Mouse (Mus musculus) frontal cortex, adult (tissue): Measurements from ENCODE around the gene Rims3.

Experiments used
- ATAC-seq: cut with Nextera tagmentation; 2 replicates; pipeline ENCODE4 v1.9.2; 2017; ENCODE audit warnings: mild to moderate bottlenecking, moderate library complexity, mixed read lengths; ENCODE audit not compliant: low TSS enrichment

The Rims3 gene

GRCm38 (mm10) chr4:120849451-120849850, 5.2 kb upstream of the Rims3 start:
- ATAC-seq, result peak; percentile 32; the same call in 1 of the 2 replicates

DNA sequence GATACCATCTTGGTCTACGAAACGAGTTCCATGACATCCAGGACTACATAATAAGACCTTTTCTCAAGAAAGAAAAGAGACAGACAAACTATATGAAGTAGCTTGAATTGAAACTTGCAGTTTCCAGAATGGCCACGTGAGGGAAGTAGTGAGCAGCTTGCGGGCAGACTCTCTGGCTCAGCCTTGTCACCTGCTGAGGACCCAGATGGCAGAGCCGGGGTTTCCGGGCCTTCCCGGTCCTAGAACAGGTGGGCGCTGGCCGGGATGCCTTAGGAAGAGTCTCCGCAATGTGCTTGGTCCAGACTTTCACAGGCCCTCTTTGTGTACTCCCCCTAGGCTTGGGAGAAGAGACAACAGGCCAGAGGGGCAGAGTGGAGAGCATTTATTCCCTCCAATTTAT, 3.7 kb upstream of the Rims3 start:
- ATAC-seq, result 0 out of 2 replicates have a peak, but pooled peaks have one; percentile 27

DNA sequence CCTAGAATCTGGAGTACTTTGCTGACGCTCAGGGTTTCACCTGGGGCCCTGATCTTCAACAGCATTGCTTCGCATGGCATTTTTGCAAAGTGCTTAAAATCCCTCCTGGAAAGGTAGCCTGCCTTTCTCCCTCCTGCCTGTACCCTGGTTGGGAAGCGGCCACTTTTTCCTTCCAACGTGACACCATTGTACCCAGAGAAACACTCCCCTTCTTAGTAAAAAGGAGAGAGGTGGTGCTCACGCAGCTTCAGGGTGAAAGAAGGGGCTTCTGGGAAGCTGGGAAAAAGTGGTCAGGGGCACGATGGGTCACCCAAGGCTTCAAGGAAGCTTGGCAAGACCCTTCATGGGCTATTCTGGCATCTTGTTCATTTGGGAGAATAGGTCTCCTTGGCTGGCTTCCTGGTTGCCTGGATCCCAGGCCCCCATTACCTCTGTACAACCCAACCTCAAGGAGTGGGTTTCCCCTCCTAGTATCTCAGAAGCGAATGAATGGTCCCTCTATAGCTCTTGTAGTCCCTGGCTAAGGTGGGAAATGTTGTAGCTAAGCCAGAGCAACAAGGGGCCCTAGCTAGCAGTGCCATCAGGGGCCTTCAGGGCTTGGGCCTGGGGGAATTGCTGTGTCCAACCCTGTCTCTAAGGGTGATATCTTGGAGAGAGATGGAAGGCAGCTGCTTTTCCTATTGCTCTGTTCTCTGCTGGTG, 894 bp downstream of the Rims3 start:
- no peak for ATAC-seq

- no peak for ATAC-seq
These were observed 1.8 kb downstream of the Rims3 start for GRCm38 (mm10) chr4:120856376-120856775.

- peak; percentile 58 for ATAC-seq
These were observed 5.2 kb downstream of the Rims3 start for GRCm38 (mm10) chr4:120859865-120860264.

DNA sequence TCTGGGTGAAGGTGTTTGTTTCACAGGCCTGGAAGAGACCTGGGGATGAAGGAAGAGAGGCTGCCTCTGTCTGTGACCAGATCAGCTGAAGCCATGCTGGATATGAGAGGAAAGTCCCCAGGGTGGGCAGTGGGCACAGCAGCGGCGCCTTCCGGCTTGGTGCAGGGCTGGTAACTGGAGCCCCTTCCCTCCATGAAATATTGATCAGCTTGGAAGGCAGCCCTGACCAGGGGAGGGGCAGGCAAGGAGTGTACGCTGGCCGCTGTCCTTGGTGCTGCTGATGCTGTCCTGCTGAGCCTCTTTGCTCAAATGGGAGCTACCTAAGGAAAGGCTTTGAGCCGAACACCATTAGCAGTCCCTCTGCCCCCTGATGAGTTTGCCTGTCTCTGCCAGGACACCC, 11.6 kb downstream of the Rims3 start:
- no peak for ATAC-seq

DNA sequence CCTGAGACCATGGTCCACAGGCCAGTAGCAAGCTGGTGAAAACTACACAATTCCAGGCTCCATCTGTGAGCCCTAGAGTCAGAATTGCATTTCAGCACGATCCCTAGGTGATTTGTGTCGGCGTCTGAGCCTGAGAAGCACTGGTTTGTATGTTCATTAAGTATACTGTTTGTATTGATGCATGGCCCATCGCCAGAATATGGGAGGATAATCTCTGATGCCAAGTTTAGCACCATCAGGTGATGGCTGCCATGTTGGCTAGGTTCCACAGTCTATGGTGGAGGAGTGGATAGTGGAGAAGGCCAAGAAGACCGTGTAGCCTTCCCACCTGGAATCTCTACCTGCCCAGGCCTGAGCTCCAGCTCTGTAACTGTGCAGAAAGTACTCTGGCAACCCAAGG, 13.6 kb downstream of the Rims3 start:
- ATAC-seq, result no peak

GRCm38 (mm10) chr4:120868988-120869387, 14.4 kb downstream of the Rims3 start:
- ATAC-seq, result peak; percentile 51

DNA sequence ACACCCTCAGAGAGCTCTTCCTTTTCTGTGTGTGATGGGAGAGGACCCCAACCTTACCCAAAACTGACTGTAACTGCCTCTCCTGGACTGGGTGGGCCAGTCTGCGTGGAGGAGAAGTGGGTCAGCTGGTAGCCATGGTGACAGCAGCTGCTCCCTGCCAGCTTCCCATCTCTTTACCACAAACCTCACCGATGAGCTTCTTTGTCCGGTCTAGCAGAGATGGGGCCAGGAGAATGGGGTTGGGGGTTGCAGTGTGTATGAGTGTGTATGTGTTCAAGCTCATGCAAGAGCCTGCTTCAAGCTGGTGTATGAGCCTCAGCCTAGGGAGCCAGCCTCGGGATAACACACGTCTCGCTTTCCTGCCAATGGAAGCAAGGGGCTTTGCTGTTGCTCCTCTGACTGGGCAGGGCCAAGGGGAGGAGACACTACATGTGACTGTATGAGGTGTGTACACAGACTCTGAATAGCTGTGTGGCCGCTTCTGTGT, 15.7 kb downstream of the Rims3 start:
- peak; percentile 60 for ATAC-seq

DNA sequence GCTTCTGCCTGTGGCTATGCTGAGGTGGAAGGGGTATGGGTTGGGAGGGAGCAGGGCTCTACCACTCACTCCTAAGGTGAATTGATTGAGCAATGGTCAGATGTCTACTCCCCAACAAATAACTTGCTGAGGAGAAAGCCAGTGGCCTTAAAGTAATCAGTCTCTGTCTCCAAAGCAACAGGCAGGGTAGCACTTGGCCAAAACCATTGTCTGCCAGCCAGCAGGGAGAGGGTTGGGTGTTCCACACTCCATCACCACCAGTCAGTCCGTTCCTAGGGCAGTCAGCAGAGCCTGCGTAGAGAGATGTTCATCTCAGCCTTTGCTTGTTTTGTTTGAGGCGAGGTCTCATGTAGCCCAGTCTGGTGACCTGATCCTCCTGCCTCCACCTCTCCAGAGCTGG, 21.3 kb downstream of the Rims3 start:
- ATAC-seq, result no peak

GRCm38 (mm10) chr4:120878728-120879127, 24.1 kb downstream of the Rims3 start:
- peak; percentile 57 for ATAC-seq

- ATAC-seq, result no peak
These were observed 24.8 kb downstream of the Rims3 start for GRCm38 (mm10) chr4:120879386-120879785.

DNA sequence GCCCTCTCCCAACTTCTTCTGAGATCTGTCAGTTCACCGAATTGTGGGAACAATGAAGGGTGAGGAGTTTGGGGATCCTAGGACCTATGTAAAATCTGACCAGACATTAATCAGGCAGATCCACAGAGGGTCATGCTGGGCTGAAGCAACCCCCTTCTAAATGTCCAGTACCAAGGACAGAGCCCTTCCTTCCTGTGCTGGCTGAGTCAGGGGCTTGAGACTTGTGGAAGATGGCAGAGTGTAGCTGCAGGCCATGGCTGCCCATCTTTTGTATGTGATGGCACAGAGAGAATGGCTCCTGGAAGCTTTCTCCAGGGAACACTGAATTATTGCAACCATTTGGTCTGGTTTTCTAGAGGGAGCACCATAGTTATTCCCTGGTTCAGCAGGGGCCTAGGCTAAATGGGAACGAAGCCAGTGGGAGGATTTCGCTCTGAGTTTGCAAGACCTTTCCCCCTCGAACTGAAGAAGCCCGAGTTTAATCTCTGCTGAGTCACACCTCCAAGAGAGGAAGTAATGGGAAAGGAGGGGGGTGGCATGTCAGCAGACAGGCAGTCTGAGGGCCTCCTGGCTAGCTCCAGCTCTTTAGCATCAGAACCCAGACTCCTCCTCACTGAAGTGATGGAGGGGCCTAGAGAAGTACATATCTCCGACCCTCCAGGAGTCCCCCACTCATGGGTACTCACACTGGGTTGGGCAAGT, 26.3 kb downstream of the Rims3 start:
- peak; percentile 36 for ATAC-seq

DNA sequence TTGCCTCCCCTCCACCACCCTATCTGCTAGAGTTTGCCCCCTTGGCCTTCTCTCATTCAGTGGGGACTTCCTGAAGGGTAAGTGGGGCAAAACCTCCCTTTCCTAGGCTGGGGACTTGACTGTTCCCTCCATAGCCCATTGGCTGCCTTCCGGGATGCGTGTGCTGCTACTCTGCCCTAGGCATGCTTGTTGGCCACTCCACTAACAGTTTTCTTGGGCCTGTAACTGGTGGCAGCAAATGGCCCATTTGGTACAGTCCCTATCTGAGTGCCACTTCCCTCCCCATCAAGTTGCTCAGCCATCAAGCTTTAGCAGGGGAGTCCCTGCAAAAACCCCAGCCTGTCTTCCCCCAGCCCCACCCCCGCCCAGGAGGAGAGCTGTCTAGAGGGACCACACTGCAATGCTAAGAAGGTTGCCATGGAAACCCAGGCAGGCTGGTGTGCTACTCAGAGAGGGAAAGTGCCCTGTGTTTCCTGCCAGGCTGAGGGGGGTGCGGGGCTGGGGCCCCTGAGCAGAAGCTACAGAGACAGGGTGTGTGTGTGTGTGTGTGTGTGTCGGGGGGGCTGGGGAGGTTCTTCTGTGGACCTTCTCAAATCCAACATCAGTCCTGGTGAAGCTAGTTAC, 27.5 kb downstream of the Rims3 start:
- peak; percentile 56 for ATAC-seq

GRCm38 (mm10) chr4:120885208-120886120, 30.8 kb downstream of the Rims3 start:
- no peak for ATAC-seq

- ATAC-seq, result no peak
These were observed 31.5 kb downstream of the Rims3 start for GRCm38 (mm10) chr4:120886131-120886530.

GRCm38 (mm10) chr4:120886811-120887210, 32.2 kb downstream of the Rims3 start:
- ATAC-seq, result no peak

- peak; percentile 39 for ATAC-seq
These were observed 32.9 kb downstream of the Rims3 start for GRCm38 (mm10) chr4:120887381-120888112.

DNA sequence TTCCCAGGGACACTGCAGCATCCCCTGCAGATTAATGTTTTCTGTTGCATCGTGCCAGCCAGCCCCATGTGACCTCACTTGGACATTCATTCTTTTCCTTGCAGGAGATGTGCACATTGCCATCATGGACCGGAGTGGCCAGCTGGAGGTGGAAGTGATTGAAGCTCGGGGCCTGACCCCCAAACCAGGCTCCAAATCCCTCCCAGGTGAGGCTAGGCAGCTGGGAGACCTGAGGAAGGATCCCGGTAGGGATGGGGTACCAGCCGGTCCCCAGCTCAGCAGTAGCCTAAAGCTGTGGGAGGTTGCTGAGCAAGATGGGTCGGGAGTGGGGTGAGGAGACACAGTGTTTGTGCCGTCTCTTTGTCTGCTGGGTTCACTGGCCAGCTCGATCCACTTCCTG, 34.3 kb downstream of the Rims3 start:
- ATAC-seq, result no peak

GRCm38 (mm10) chr4:120890754-120891440, 36.3 kb downstream of the Rims3 start:
- no peak for ATAC-seq
